Mouse (Mus musculus): ENCODE measurements at regions not wholly inside any gene's neighbourhood (a gene's known extent, or its start where the extent isn't known, plus 50 kb on each side); places are given as distances from the start of the nearest gene placed in this dataset.

GRCm38 (mm10) chr4:32074399-32075296 is 110.8 kb downstream of the Map3k7 start:
- no peak overlapping the region for H3K27ac ChIP-seq
- H3K9ac ChIP-seq: no peak overlapping the region
- H3K27me3 ChIP-seq: peaks cover 5% of the 10 kb centered on the region; the same call in 1 of the 2 replicates
- H3K4me1 ChIP-seq: peaks cover 9% of the 10 kb centered on the region; the same call in 1 of the 2 replicates
- WGBS: 21% methylated on average over 22 of the region's 22 CpGs
- H3K4me2 ChIP-seq (replicated peaks): peak overlapping the region; percentile 47
- H3K36me3 ChIP-seq: no peaks in the 10 kb centered on the region
- ATAC-seq (ENCODE audit: low FRiP score, low read depth): no peak
- H3K9me3 ChIP-seq: peaks cover 11% of the 10 kb centered on the region; the same call in 1 of the 2 replicates
- H3K4me3 ChIP-seq: peak overlapping the region; percentile 7

GRCm38 (mm10) chr4:32076391-32076925 is 112.6 kb downstream of the Map3k7 start:
- no peak overlapping the region for H3K4me2 ChIP-seq (replicated peaks)
- ATAC-seq (ENCODE audit: low FRiP score, low read depth): no peak
- H3K9me3 ChIP-seq: no peaks in the 10 kb centered on the region
- WGBS: 67% methylated on average over 12 of the region's 12 CpGs
- no peak overlapping the region for H3K4me3 ChIP-seq
- H3K27ac ChIP-seq: no peak overlapping the region
- H3K4me1 ChIP-seq: peaks cover 9% of the 10 kb centered on the region; the same call in 1 of the 2 replicates
- peaks cover 5% of the 10 kb centered on the region; the same call in 1 of the 2 replicates for H3K27me3 ChIP-seq
- H3K36me3 ChIP-seq: no peaks in the 10 kb centered on the region
- H3K9ac ChIP-seq: no peak overlapping the region

GRCm38 (mm10) chr4:32083456-32083855 is 119.6 kb downstream of the Map3k7 start:
- Histone ChIP-seq H3K4me2 (replicated peaks) (no peak overlapping the region), H3K4me3 (no peak overlapping the region), H3K4me1 (no peaks in the 10 kb centered on the region), H3K27me3 (no peaks in the 10 kb centered on the region), H3K9ac (no peak overlapping the region), H3K36me3 (no peaks in the 10 kb centered on the region), H3K27ac (no peak overlapping the region), H3K9me3 (no peaks in the 10 kb centered on the region)
- ATAC-seq (ENCODE audit: low FRiP score, low read depth): no peak
- 56% methylated on average over 8 of the region's 8 CpGs for WGBS

- no peak overlapping the region for H3K4me2 ChIP-seq (replicated peaks)
- H3K27me3 ChIP-seq: no peaks in the 10 kb centered on the region
- no peak overlapping the region for H3K9ac ChIP-seq
- H3K4me3 ChIP-seq: no peak overlapping the region
- no peak for ATAC-seq (ENCODE audit: low FRiP score, low read depth)
- no peaks in the 10 kb centered on the region for H3K36me3 ChIP-seq
- H3K4me1 ChIP-seq: no peaks in the 10 kb centered on the region
- no peaks in the 10 kb centered on the region for H3K9me3 ChIP-seq
- WGBS: 89% methylated on average over 10 of the region's 10 CpGs
- no peak overlapping the region for H3K27ac ChIP-seq
These were observed 120.5 kb downstream of the Map3k7 start for GRCm38 (mm10) chr4:32084250-32084869.

- H3K27ac ChIP-seq: no peak overlapping the region
- H3K36me3 ChIP-seq: no peaks in the 10 kb centered on the region
- 95% methylated on average over 2 of the region's 2 CpGs for WGBS
- no peak overlapping the region for H3K9ac ChIP-seq
- H3K4me3 ChIP-seq: no peak overlapping the region
- H3K4me1 ChIP-seq: no peaks in the 10 kb centered on the region
- no peak overlapping the region for H3K4me2 ChIP-seq (replicated peaks)
- no peak for ATAC-seq (ENCODE audit: low FRiP score, low read depth)
- no peaks in the 10 kb centered on the region for H3K9me3 ChIP-seq
- no peaks in the 10 kb centered on the region for H3K27me3 ChIP-seq
These were observed 121.1 kb downstream of the Map3k7 start for GRCm38 (mm10) chr4:32085040-32085439.

GRCm38 (mm10) chr4:32091086-32091485 is 127.2 kb downstream of the Map3k7 start:
- Histone ChIP-seq H3K36me3 (no peaks in the 10 kb centered on the region), H3K9me3 (no peaks in the 10 kb centered on the region), H3K27me3 (no peaks in the 10 kb centered on the region), H3K9ac (no peak overlapping the region), H3K27ac (no peak overlapping the region), H3K4me2 (replicated peaks) (no peak overlapping the region), H3K4me1 (no peaks in the 10 kb centered on the region), H3K4me3 (no peak overlapping the region)
- 86% methylated on average over 10 of the region's 10 CpGs for WGBS
- ATAC-seq (ENCODE audit: low FRiP score, low read depth): no peak

- 93% methylated on average over 17 of the region's 17 CpGs for WGBS
- ATAC-seq (ENCODE audit: low FRiP score, low read depth): no peak
These were observed 128.6 kb downstream of the Map3k7 start for GRCm38 (mm10) chr4:32092320-32093041.

GRCm38 (mm10) chr4:32098233-32098632 is 134.3 kb downstream of the Map3k7 start:
- H3K27ac ChIP-seq: no peak overlapping the region
- ATAC-seq (ENCODE audit: low FRiP score, low read depth): no peak
- H3K4me1 ChIP-seq: no peaks in the 10 kb centered on the region
- 34% methylated on average over 9 of the region's 9 CpGs for WGBS
- H3K27me3 ChIP-seq: no peaks in the 10 kb centered on the region
- no peak overlapping the region for H3K9ac ChIP-seq
- H3K4me2 ChIP-seq (replicated peaks): no peak overlapping the region
- no peak overlapping the region for H3K4me3 ChIP-seq
- H3K9me3 ChIP-seq: no peaks in the 10 kb centered on the region
- H3K36me3 ChIP-seq: no peaks in the 10 kb centered on the region

More at GRCm38 (mm10) chr4:32092320-32093041, 128.6 kb downstream of the Map3k7 start:
- Histone ChIP-seq H3K36me3 (no peaks in the 10 kb centered on the region), H3K4me3 (no peak overlapping the region), H3K4me2 (replicated peaks) (no peak overlapping the region), H3K27me3 (no peaks in the 10 kb centered on the region), H3K9ac (no peak overlapping the region), H3K4me1 (no peaks in the 10 kb centered on the region), H3K27ac (no peak overlapping the region), H3K9me3 (no peaks in the 10 kb centered on the region)

- Histone ChIP-seq H3K9ac (no peak overlapping the region), H3K36me3 (no peaks in the 10 kb centered on the region), H3K27ac (no peak overlapping the region), H3K4me3 (no peak overlapping the region), H3K4me2 (replicated peaks) (no peak overlapping the region), H3K9me3 (no peaks in the 10 kb centered on the region), H3K4me1 (no peaks in the 10 kb centered on the region), H3K27me3 (no peaks in the 10 kb centered on the region)
- no peak for ATAC-seq (ENCODE audit: low FRiP score, low read depth)
- 71% methylated on average over 5 of the region's 5 CpGs for WGBS
These were observed 137.1 kb downstream of the Map3k7 start for GRCm38 (mm10) chr4:32101002-32101401.

GRCm38 (mm10) chr4:32106664-32107171 is 131.9 kb upstream of the Bach2 start:
- H3K27me3 ChIP-seq: no peaks in the 10 kb centered on the region
- ATAC-seq (ENCODE audit: low FRiP score, low read depth): no peak
- no peak overlapping the region for H3K27ac ChIP-seq
- no peak overlapping the region for H3K4me2 ChIP-seq (replicated peaks)
- no peak overlapping the region for H3K9ac ChIP-seq
- no peaks in the 10 kb centered on the region for H3K9me3 ChIP-seq
- peaks cover 5% of the 10 kb centered on the region; the same call in 1 of the 2 replicates for H3K4me1 ChIP-seq
- H3K36me3 ChIP-seq: no peaks in the 10 kb centered on the region
- H3K4me3 ChIP-seq: no peak overlapping the region
- 23% methylated on average over 5 of the region's 5 CpGs for WGBS

- Histone ChIP-seq H3K4me1 (0 out of 2 replicates have a peak, but pooled peaks cover 3% of the 10 kb centered on the region), H3K9ac (no peak overlapping the region), H3K27ac (no peak overlapping the region), H3K4me2 (replicated peaks) (no peak overlapping the region), H3K27me3 (no peaks in the 10 kb centered on the region), H3K36me3 (no peaks in the 10 kb centered on the region), H3K4me3 (no peak overlapping the region), H3K9me3 (no peaks in the 10 kb centered on the region)
- no peak for ATAC-seq (ENCODE audit: low FRiP score, low read depth)
- WGBS: 87% methylated on average over 6 of the region's 6 CpGs
These were observed 116.3 kb upstream of the Bach2 start for GRCm38 (mm10) chr4:32122320-32122719.

All from limb, embryonic 13.5 days (tissue).